12 mouse cellular contexts compared by ENCODE assay signal in genomic region chr8:94594211-94594610, GRCm38 (mm10). TPM values are rescaled to one million over a fixed set of nuclear protein-coding genes. Genes with fewer than 3 reads are reported as not detected.
DNase-seq lines count a peak whose midpoint lies in the region; ATAC-seq and TF ChIP-seq lines count a peak whose summit lies in the region.
"Had no signal": no experiment of that assay in that cellular context is flagged by ENCODE, and none has a peak within 500 bp of the region (broad histone marks: within the 10 kb centered on the region; RNA-seq: fewer than 3 reads in every experiment).

No protein-coding gene starts in this region.

- intact Hi-C loops in left cerebral cortex, adult 2 months (cut with DNase I): no loop called here
- intact Hi-C loops in left cerebral cortex, postnatal 25 days (cut with DNase I): no loop called here

- peak; percentile 61 for TF ChIP-seq CTCF in left cerebral cortex, adult 2 months (IDR thresholded peaks at IDR 0.05)

- no peak overlapping the region for H3K27ac ChIP-seq in left cerebral cortex, adult 2 months
- H3K27ac ChIP-seq: embryonic facial prominence, embryonic 12.5 days; heart, embryonic 13.5 days had no signal

- ATAC-seq in megakaryocyte progenitor cell, adult 5-6 weeks (replicated peaks; ENCODE audit: poor library complexity): peak; percentile 89

- H3K4me3 ChIP-seq in left cerebral cortex, adult 2 months: no peak overlapping the region
- H3K4me3 ChIP-seq: embryonic facial prominence, embryonic 12.5 days; heart, embryonic 13.5 days had no signal

- DNase-seq in embryo, embryonic 11 days: peak; percentile 13
- no peak for DNase-seq in embryo, embryonic 10 days (ENCODE audit: low spot score)
- DNase-seq in left cerebral cortex, adult 2 months (ENCODE audit: extremely low spot score in 1 of 2, low spot score in 2 of 2): no peak
- DNase-seq in left cerebral cortex, adult 18-20 months (ENCODE audit: low spot score in 2 of 2): no peak
- DNase-seq in MN1 (ENCODE audit: low spot score): peak; percentile 64
- no peak for DNase-seq in left cerebral cortex, postnatal 25 days (ENCODE audit: low spot score in 2 of 2)
- no peak for DNase-seq in yolk sac, embryonic 10.5 days (ENCODE audit: low spot score)
- DNase-seq: kidney, adult 11 months; lung, adult 18-20 months had no signal

RNA-seq across cellular contexts. Expression of gene Rspry1, which starts 7.5 kb away (rescaled TPM):
- 10 to 100 TPM; 28.1 to 32.9 TPM for total RNA-seq in left cerebral cortex, adult 2 months (2021)
- total RNA-seq in left cerebral cortex, adult 18-20 months (2021): 10 to 100 TPM; 27.4 to 29.2 TPM
- 39.4 and 41.1 TPM in 2 replicates for total RNA-seq in megakaryocyte progenitor cell, adult 5-6 weeks (2015)
- total RNA-seq in megakaryocyte progenitor cell, adult 5-6 weeks (2017): 31.6 and 35.4 TPM in 2 replicates
- total RNA-seq in left cerebral cortex, postnatal 25 days (2021): 10 to 100 TPM; 26.6 to 30.3 TPM

RNA-seq across cellular contexts. Expression of gene Fam192a, which starts 7.6 kb away (rescaled TPM):
- total RNA-seq in left cerebral cortex, adult 2 months (2021): 10 to 100 TPM; 34.8 to 38.3 TPM
- 10 to 100 TPM; 37.5 to 42.1 TPM for total RNA-seq in left cerebral cortex, adult 18-20 months (2021)
- 35.3 and 40.4 TPM in 2 replicates for total RNA-seq in megakaryocyte progenitor cell, adult 5-6 weeks (2015)
- 102 and 135 TPM in 2 replicates for total RNA-seq in megakaryocyte progenitor cell, adult 5-6 weeks (2017)
- 10 to 100 TPM; 37.2 to 44.9 TPM for total RNA-seq in left cerebral cortex, postnatal 25 days (2021)

Comparison
In these comparisons a context has a peak if more than half of its experiments do, and no peak if none do; other contexts are left out.
1. DNase-seq: peak in embryo, embryonic 11 days (single experiment) and MN1 (single experiment); none in embryo, embryonic 10 days (single experiment), left cerebral cortex, adult 2 months (0 of 2), left cerebral cortex, adult 18-20 months (0 of 2), left cerebral cortex, postnatal 25 days (0 of 2) and yolk sac, embryonic 10.5 days (single experiment).